Mouse (Mus musculus): ENCODE results near the gene Phf20.

GRCm38 (mm10) chr2:156194571-156194970 lies 1.7 kb upstream of the Phf20 start:
- no peak for TF ChIP-seq POLR2A (IDR thresholded peaks at IDR 0.05; ENCODE audit: low read depth, low read length)
- no peak for TF ChIP-seq CTCF (IDR thresholded peaks at IDR 0.05; ENCODE audit: extremely low read depth, insufficient read depth, insufficient read length, insufficient replicate concordance)

All from spleen, adult 2 months (tissue).